Mouse (Mus musculus) hematopoietic stem cell, adult 5-6 weeks (primary cell): Measurements from ENCODE around the gene Agrp. TPM values are rescaled to one million over a fixed set of nuclear protein-coding genes. Genes with fewer than 3 reads are reported as not detected.
A peak's percentile ranks its signal among the peaks of the same experiment; 100 is the strongest.

ENCODE experiments used
- ATAC-seq, 2 experiments: fragments of 125-278 bp in 1 of 2; replicated peaks in 1 of 2; 2 replicates each; pipeline ENCODE4 v1.8.0; 2016 to 2017; ENCODE audit warnings: inconsistent platforms in 2 of 2, mild to moderate bottlenecking in 2 of 2, moderate number of reproducible peaks in 2 of 2, low read depth in 1 of 2, moderate TSS enrichment in 1 of 2; ENCODE audit not compliant: low FRiP score in 2 of 2, poor library complexity in 2 of 2, severe bottlenecking in 2 of 2, insufficient read depth in 1 of 2, low TSS enrichment in 1 of 2
- total RNA-seq: library from RNA; stranded (forward); fragments of 172-1452, 232-1000 nt; gene quantifications from 2 replicates; pipeline ENCODE4 v1.2.3, GENCODE M21; 2017

Gene Agrp
- total RNA-seq, 1 experiment from 2014 or later: not detected

DNA sequence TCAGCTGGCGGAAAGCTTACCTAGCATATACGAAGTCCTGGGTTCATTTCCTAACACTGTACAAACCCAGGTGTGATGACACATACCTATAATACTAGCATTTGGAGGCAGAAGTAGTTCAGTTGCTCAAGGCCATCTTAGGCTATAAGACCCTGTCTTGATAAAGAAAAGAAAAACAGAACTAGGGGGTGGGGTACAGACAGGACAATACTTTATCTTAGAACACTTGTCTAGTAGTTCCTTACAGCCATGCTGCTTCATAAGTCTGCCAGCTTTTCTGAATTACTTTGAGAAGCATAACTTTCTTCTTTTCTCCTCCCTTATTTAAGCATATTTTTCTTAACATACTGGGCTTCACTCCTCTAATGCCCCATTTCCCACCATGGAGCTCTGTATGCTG, 94.4 kb downstream of the Agrp start:
- no peak for ATAC-seq

- no peak; a peak in 1 of 4 replicates for ATAC-seq
Measured at GRCm38 (mm10) chr8:105542032-105542656, 95.0 kb downstream of the Agrp start.

GRCm38 (mm10) chr8:105538940-105539339, 98.3 kb downstream of the Agrp start:
- ATAC-seq: no peak

- no peak for ATAC-seq
Measured at GRCm38 (mm10) chr8:105537011-105537677, 100.0 kb downstream of the Agrp start.

DNA sequence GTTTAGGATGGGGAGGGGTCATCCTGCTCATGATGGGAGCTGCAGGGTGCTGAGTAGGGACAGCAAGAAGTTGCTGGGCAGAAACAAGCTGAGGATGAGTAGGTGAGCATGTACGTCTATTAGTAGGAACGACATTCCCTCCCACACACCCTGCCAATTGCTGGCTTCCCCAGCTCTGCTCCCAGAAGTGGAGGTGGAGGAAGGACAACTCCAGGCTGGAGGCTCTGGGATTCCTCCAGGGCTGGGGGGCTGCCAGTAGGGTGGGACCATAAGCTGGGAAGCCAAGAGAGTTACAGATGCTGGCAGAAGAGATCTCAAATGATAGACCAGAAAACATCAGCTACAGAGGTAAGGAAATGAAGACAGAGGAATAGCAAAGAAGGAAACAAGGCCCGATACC, 100.6 kb downstream of the Agrp start:
- ATAC-seq: no peak

DNA sequence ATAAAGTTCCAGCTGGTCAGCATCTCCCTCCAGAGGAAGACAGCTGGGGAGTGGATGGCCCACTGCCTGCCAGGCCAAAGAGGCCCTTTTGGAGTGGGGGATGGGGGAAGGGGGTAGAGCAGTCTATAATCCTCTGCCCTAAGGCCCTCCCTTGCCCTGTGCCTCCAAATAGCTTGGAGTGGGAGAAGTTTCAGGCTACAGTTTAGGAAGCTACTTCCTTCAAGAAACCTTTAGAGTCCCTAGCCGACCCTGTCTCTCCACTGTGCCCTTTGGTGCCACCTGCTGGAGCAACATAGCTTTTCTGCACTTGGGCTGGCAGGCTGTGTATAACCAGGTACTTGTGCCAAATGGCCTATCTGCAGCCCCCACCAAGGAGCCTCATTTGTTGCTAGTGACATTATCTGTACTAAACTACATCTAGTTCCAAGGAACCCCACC, 103.3 kb downstream of the Agrp start:
- peak; percentile 87 for ATAC-seq

- no peak for ATAC-seq
Measured at GRCm38 (mm10) chr8:105533439-105533838, 103.8 kb downstream of the Agrp start.

DNA sequence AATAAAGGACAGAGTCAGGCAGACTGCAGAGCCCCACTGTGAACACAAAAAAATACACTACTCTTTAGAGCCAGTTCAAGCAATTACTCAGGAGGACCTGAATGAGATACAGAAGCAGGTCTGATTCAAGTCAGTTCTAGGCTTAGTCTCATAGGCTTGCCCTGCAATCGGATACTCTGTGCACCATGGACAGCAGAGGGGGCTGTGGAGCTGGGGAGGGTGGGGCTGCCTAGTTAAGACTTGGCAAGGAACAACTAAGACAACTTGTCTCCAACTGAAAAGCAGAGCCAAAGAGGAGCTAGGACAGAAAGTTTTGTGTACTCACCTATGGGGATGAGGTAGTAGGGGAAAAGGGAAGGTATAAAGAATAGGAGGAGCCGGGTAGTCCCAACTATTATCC, 105.4 kb downstream of the Agrp start:
- peak in 1 of 2 experiments; percentile 43; a peak in 1 of 4 replicates for ATAC-seq

DNA sequence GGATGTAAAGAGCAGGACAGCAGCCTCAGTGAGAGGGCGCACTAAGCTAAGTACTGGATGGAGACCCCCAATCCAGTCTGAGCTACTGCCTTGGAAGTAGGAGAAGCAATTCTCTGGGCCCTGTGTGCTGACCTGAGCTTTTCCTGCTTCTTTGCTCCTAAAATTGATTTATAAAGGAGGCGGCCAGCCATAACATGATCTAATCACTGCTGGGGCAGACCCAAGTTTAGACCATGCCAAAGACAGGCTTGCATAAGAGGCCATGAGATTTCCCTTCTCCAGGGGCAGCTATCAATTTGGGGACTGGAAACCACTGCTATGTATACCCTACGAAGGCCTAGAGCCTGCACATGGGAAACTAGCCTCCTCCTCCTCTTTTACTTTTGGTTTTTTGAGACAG, 107.9 kb downstream of the Agrp start:
- no peak for ATAC-seq

GRCm38 (mm10) chr8:105528206-105528605, 109.0 kb downstream of the Agrp start:
- no peak for ATAC-seq

DNA sequence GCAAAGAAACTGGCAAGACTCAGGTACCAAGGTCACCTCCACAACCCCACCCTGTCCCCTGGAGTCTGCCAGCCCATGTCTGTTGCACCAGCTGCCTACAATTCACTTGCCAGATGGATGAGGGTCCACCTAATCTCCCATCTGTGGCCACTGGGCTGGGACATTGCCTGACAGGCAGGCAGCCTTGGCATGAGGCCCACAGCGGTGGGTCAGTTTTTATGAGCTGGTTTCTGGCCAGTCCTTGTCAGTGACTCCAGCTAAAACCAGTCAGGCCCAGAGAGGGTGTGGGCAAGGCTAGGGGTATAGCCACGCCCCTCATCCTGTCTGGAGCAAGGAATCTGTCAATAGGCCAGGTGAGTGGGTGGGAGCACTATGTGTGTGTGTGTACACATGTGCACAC, 110.1 kb downstream of the Agrp start:
- ATAC-seq: no peak

GRCm38 (mm10) chr8:105522890-105523289, 114.3 kb downstream of the Agrp start:
- ATAC-seq: no peak

DNA sequence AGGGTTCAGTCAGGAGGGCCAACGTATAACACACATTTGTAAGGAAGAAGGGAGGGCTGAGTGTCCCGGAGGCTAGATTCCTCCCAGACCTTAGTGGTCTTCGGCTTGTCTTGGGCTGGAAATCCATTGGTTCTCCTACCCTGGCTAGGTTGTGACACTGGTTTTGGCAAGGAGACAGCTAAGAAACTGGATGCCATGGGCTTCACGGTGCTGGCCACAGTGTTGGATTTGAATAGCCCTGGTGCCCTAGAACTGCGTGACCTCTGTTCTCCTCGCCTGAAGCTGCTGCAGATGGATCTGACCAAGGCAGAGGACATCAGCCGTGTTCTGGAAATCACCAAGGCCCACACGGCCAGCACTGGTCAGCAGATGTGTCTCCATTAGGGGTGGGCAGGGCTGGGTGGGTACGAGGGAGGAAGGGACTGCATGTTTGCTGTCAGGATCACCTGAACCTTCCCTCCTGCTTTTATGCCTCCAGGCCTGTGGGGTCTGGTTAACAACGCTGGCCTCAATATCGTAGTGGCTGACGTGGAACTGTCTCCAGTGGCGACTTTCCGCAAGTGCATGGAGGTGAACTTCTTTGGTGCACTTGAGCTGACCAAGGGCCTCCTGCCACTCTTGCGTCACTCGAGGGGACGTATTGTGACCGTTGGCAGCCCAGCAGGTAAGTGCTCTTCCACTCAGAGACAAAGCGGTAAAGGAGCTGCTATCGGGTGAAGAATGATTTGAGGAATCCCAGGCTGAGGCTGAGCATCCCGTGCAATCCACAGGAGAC, 115.0 kb downstream of the Agrp start:
- ATAC-seq: no peak

GRCm38 (mm10) chr8:105521061-105521460, 116.1 kb downstream of the Agrp start:
- ATAC-seq: no peak

DNA sequence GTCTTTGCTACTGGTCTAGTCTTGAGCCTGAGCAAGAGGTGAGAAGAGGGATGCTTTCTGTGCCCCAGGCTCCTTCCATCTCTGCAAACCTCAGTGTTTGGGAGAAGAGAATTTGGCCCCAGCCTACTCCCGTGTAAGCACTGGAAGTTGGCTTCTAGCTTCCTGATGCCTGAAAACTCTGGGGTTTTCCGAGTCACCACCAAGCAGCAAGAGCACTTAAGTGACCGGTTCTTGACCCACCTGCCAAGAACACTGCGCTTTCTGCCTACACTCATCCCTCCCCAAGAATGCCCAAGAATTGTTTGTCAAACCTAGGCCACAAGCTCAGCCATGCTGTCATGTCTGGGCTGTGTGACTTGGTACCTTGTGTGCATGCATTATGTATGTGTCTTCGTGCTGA, 116.7 kb downstream of the Agrp start:
- no peak for ATAC-seq

- ATAC-seq: no peak
Measured at GRCm38 (mm10) chr8:105519591-105519990, 117.6 kb downstream of the Agrp start.

DNA sequence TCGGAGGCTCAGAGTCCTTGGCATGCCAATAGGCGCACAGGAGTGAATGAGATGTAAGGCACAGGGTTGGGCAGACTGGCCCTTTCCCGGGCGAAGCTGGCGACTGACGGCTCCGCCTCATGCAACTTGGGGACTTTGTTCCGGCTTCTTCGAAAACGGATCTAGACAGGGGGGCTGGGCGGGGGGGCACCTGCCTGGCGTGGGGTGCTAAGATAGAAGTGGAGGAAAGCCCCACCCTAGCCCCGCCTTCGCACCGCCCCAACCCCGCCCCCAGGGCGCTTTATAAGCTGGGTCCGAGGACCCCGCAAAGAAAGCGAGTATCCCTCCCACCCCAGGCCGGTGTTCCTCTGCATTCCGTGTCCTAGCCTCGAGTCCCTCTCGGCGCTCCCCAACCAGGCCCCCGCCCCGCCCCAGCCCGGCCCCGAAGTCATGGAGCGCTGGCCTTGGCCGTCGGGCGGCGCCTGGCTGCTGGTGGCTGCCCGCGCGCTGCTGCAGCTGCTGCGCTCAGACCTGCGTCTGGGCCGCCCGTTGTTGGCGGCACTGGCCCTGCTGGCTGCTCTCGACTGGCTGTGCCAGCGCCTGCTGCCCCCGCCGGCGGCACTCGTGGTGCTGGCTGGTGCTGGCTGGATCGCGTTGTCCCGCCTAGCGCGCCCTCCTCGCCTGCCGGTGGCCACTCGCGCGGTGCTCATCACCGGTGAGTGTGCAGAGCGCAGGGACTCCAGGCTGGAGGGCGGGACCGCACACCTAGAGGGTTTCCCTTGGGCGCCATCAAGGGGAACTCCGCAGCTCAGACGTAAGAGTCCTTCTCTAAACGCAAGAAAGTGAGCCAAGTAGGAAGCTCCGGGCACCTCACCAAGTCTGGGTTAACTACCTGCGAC, 118.5 kb downstream of the Agrp start, which contains the start of gene Hsd11b2:
Gene Hsd11b2 (plus strand): TSS at position 320 of the 878 bp plus-strand sequence.
- ATAC-seq: peak; percentile 53 to 63
